8 mouse cellular contexts compared by ENCODE assay signal in the genomic region with DNA sequence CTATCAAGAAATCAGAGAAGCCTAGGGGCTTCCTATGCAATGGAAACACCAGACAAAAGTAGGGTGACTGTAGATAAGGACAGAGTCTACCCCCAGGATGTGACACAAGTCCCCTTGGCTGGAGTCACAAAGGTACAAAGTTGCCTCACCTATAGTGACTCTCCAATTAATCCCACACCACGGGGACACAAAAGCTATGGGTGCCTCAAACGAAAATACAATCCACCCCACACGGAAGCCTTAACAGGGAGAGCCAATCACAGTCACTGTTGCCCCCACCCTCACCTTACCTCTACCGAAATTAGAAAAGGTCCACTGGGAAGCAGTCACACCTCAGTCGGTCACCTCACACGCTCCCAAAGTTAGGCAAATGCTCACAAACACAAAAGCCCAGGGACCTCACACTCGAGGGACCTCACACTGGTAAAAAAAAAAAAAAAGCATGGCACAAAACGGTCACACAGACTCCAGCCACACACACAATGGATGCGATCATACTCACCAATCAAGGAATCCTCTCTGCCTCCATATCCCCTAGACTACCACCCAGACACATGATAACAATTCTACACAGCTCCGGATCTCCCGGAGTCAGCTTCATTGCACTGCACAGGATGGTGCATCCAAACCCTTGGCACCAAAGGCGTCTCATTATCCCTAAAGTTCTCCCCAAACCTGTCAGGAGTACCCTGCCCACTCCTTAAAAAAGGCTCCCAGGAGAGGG. TPM values are rescaled to one million over a fixed set of nuclear protein-coding genes. Genes with fewer than 3 reads are reported as not detected.
DNase-seq lines count a peak whose midpoint lies in the region; ATAC-seq and TF ChIP-seq lines count a peak whose summit lies in the region.

No protein-coding gene starts in this region.

- DNase-seq in cerebellum, adult 2 months = no peak
- no peak for DNase-seq in cerebellum, adult 18-20 months
- peak; percentile 16 for DNase-seq in thymus, postnatal 0 days (ENCODE audit: low spot score)
- no peak for DNase-seq in thymus, postnatal 36 days
- peak; percentile 22 for DNase-seq in limb, embryonic 11.5 days (ENCODE audit: low spot score)
- no peak for DNase-seq in layer of hippocampus, postnatal 25 days (ENCODE audit: extremely low spot score in 1 of 2, low spot score in 1 of 2)
- no peak for DNase-seq in right cerebral cortex, postnatal 14 days

- TF ChIP-seq POLR2A in cerebellum, adult 2 months (IDR thresholded peaks at IDR 0.05; ENCODE audit: borderline replicate concordance, insufficient read depth, low read length) = no peak

- peak overlapping the region; percentile 96 for H3K4me3 ChIP-seq in cerebellum, adult 2 months (replicated peaks; ENCODE audit: insufficient read depth, low read depth, low read length)
- peak overlapping the region; percentile 78 for H3K4me3 ChIP-seq in limb, embryonic 11.5 days (ENCODE audit: low read depth, low read length)
- H3K4me3 ChIP-seq in neural tube, embryonic 13.5 days = peak overlapping the region; percentile 68

- 2% methylated on average over 12 of the region's 12 CpGs for WGBS in cerebellum, adult 2 months
- 6% methylated on average over 12 of the region's 12 CpGs for WGBS in limb, embryonic 11.5 days
- WGBS in neural tube, embryonic 13.5 days = 3% methylated on average over 12 of the region's 12 CpGs

- peaks cover 9% of the 10 kb centered on the region for H3K4me1 ChIP-seq in cerebellum, adult 2 months (ENCODE audit: control insufficient read depth, insufficient read depth, low read length)
- peaks cover 7% of the 10 kb centered on the region for H3K4me1 ChIP-seq in limb, embryonic 11.5 days (ENCODE audit: control insufficient read depth, insufficient read depth, low read length)
- peaks cover 44% of the 10 kb centered on the region for H3K4me1 ChIP-seq in neural tube, embryonic 13.5 days (replicated peaks)

- H3K9ac ChIP-seq in limb, embryonic 11.5 days (ENCODE audit: low read length) = peak overlapping the region; percentile 64
- H3K9ac ChIP-seq in neural tube, embryonic 13.5 days = peak overlapping the region; percentile 82

- H3K9me3 ChIP-seq in limb, embryonic 11.5 days (ENCODE audit: control insufficient read depth, low read length) = no peaks in the 10 kb centered on the region
- peaks cover 4% of the 10 kb centered on the region; the same call in 1 of the 2 replicates for H3K9me3 ChIP-seq in neural tube, embryonic 13.5 days

- ATAC-seq in limb, embryonic 11.5 days (ENCODE audit: insufficient number of reproducible peaks, low FRiP score, low TSS enrichment, low read depth) = peak; percentile 29; the same call in 1 of the 2 replicates
- ATAC-seq in neural tube, embryonic 13.5 days (ENCODE audit: low read depth) = peak; percentile 65

- peak overlapping the region; percentile 82 for H3K4me2 ChIP-seq in limb, embryonic 11.5 days (ENCODE audit: low read depth, severe bottlenecking)
- peak overlapping the region; percentile 82 for H3K4me2 ChIP-seq in neural tube, embryonic 13.5 days

- no peaks in the 10 kb centered on the region for H3K36me3 ChIP-seq in limb, embryonic 11.5 days (ENCODE audit: control insufficient read depth, insufficient read depth, low read length)
- peaks cover 7% of the 10 kb centered on the region; the same call in 1 of the 2 replicates for H3K36me3 ChIP-seq in neural tube, embryonic 13.5 days

- TF ChIP-seq CTCF in cerebellum, adult 2 months (IDR thresholded peaks at IDR 0.05; ENCODE audit: borderline replicate concordance, insufficient read depth, low read depth, low read length) = no peak

- 0 out of 2 replicates have a peak overlapping the region, but pooled peaks have one; percentile 14 for H3K27ac ChIP-seq in cerebellum, adult 2 months (ENCODE audit: insufficient read depth, low read length)
- H3K27ac ChIP-seq in limb, embryonic 11.5 days (replicated peaks; ENCODE audit: low read depth, low read length) = no peak overlapping the region
- peak overlapping the region; percentile 88 for H3K27ac ChIP-seq in neural tube, embryonic 13.5 days (replicated peaks)

- H3K27me3 ChIP-seq in cerebellum, adult 2 months (ENCODE audit: control insufficient read depth, insufficient read depth, low read length) = no peaks in the 10 kb centered on the region
- no peaks in the 10 kb centered on the region for H3K27me3 ChIP-seq in limb, embryonic 11.5 days (ENCODE audit: control insufficient read depth, insufficient read depth, low read length)
- H3K27me3 ChIP-seq in neural tube, embryonic 13.5 days = no peaks in the 10 kb centered on the region

RNA-seq across cellular contexts. Expression of gene Zfp790, which starts 0.7 kb away (rescaled TPM):
- polyA plus RNA-seq in cerebellum, adult 2 months (2012; rRNA removed) = 10.7 and 11.1 TPM in 2 replicates
- polyA plus RNA-seq in thymus, postnatal 0 days (2015; fragmentation: Nextera tagmentation; extraction: Ambion mirVana) = 10.4 and 11.7 TPM in 2 replicates
- polyA plus RNA-seq in limb, embryonic 11.5 days (2014; fragmentation: Nextera tagmentation; extraction: Ambion mirVana) = 17.1 and 19.5 TPM in 2 replicates
- 26.8 and 27.6 TPM in 2 replicates for polyA plus RNA-seq in neural tube, embryonic 13.5 days (2015; fragmentation: Nextera tagmentation; extraction: Ambion mirVana)
- 10 to 100 TPM; 21.0 to 22.0 TPM for total RNA-seq in layer of hippocampus, postnatal 25 days (2021)

RNA-seq across cellular contexts. Expression of gene Zfp30, which starts 31.4 kb away (rescaled TPM):
- 9.8 and 10.4 TPM in 2 replicates for polyA plus RNA-seq in cerebellum, adult 2 months (2012; rRNA removed)
- polyA plus RNA-seq in thymus, postnatal 0 days (2015; fragmentation: Nextera tagmentation; extraction: Ambion mirVana) = 2.1 and 2.6 TPM in 2 replicates
- 8.9 and 9.0 TPM in 2 replicates for polyA plus RNA-seq in limb, embryonic 11.5 days (2014; fragmentation: Nextera tagmentation; extraction: Ambion mirVana)
- polyA plus RNA-seq in neural tube, embryonic 13.5 days (2015; fragmentation: Nextera tagmentation; extraction: Ambion mirVana) = 11.0 and 11.9 TPM in 2 replicates
- 10 to 100 TPM in 1 of 2 experiments, 1 to 10 TPM in 1; 9.6 to 10.9 TPM for total RNA-seq in layer of hippocampus, postnatal 25 days (2021)

RNA-seq across cellular contexts. Expression of gene Zfp940, which starts 38.2 kb away (rescaled TPM):
- 10.6 and 10.8 TPM in 2 replicates for polyA plus RNA-seq in cerebellum, adult 2 months (2012; rRNA removed)
- 4.6 and 4.8 TPM in 2 replicates for polyA plus RNA-seq in thymus, postnatal 0 days (2015; fragmentation: Nextera tagmentation; extraction: Ambion mirVana)
- polyA plus RNA-seq in limb, embryonic 11.5 days (2014; fragmentation: Nextera tagmentation; extraction: Ambion mirVana) = 9.8 TPM in 2 replicates
- polyA plus RNA-seq in neural tube, embryonic 13.5 days (2015; fragmentation: Nextera tagmentation; extraction: Ambion mirVana) = 12.9 and 14.2 TPM in 2 replicates
- 10 to 100 TPM; 14.3 to 17.0 TPM for total RNA-seq in layer of hippocampus, postnatal 25 days (2021)

RNA-seq across cellular contexts. Expression of gene Zfp420, which starts 44.6 kb away (rescaled TPM):
- 12.7 and 13.6 TPM in 2 replicates for polyA plus RNA-seq in cerebellum, adult 2 months (2012; rRNA removed)
- 3.0 and 3.1 TPM in 2 replicates for polyA plus RNA-seq in thymus, postnatal 0 days (2015; fragmentation: Nextera tagmentation; extraction: Ambion mirVana)
- polyA plus RNA-seq in limb, embryonic 11.5 days (2014; fragmentation: Nextera tagmentation; extraction: Ambion mirVana) = 10.0 and 12.5 TPM in 2 replicates
- 18.3 and 19.0 TPM in 2 replicates for polyA plus RNA-seq in neural tube, embryonic 13.5 days (2015; fragmentation: Nextera tagmentation; extraction: Ambion mirVana)
- total RNA-seq in layer of hippocampus, postnatal 25 days (2021) = 10 to 100 TPM; 14.0 to 14.2 TPM

RNA-seq across cellular contexts. Expression of gene Zfp84, which starts 46.9 kb away (rescaled TPM):
- 11.1 and 12.3 TPM in 2 replicates for polyA plus RNA-seq in cerebellum, adult 2 months (2012; rRNA removed)
- 12.8 TPM in 2 replicates for polyA plus RNA-seq in thymus, postnatal 0 days (2015; fragmentation: Nextera tagmentation; extraction: Ambion mirVana)
- polyA plus RNA-seq in limb, embryonic 11.5 days (2014; fragmentation: Nextera tagmentation; extraction: Ambion mirVana) = 13.6 and 13.8 TPM in 2 replicates
- 13.3 and 17.7 TPM in 2 replicates for polyA plus RNA-seq in neural tube, embryonic 13.5 days (2015; fragmentation: Nextera tagmentation; extraction: Ambion mirVana)
- 10 to 100 TPM; 18.6 to 19.0 TPM for total RNA-seq in layer of hippocampus, postnatal 25 days (2021)

Comparison
In these comparisons a context has a peak if more than half of its experiments do, and no peak if none do; other contexts are left out.
1. DNase-seq: peak in thymus, postnatal 0 days (single experiment) and limb, embryonic 11.5 days (single experiment); none in cerebellum, adult 2 months (0 of 2), cerebellum, adult 18-20 months (0 of 2), thymus, postnatal 36 days (0 of 2), layer of hippocampus, postnatal 25 days (0 of 2) and right cerebral cortex, postnatal 14 days (single experiment).
2. Peak in every context shown above with its lines, with median percentiles within 50 percentile points of each other: H3K4me3 ChIP-seq.